In genomic region chr15:13067429-13068212, GRCm38 (mm10) we compare ENCODE assay signal across 10 mouse cellular contexts.
A peak's percentile ranks its signal among the peaks of the same experiment; 100 is the strongest.
DNase-seq lines count a peak whose midpoint lies in the region; ATAC-seq and TF ChIP-seq lines count a peak whose summit lies in the region.
"Had no signal": no experiment of that assay in that cellular context is flagged by ENCODE, and none has a peak within 500 bp of the region (broad histone marks: within the 10 kb centered on the region; RNA-seq: fewer than 3 reads in every experiment).

No protein-coding gene starts in this region.

- H3K27me3 ChIP-seq in heart, embryonic 13.5 days (replicated peaks) = no peaks in the 10 kb centered on the region
- no peaks in the 10 kb centered on the region for H3K27me3 ChIP-seq in heart, adult 2 months (ENCODE audit: control insufficient read depth, insufficient read depth, low read length)
- no peaks in the 10 kb centered on the region for H3K27me3 ChIP-seq in forebrain, embryonic 15.5 days
- H3K27me3 ChIP-seq in liver, embryonic 16.5 days (ENCODE audit: control insufficient read depth, insufficient read depth, low read depth, low read length) = no peaks in the 10 kb centered on the region

- no peaks in the 10 kb centered on the region for H3K79me2 ChIP-seq in heart, adult 2 months (replicated peaks; ENCODE audit: control insufficient read depth, insufficient read depth, low read length)

- TF ChIP-seq EP300 in heart, adult 2 months (IDR thresholded peaks at IDR 0.05; ENCODE audit: insufficient read depth, low read depth, low read length) = no peak

- no peaks in the 10 kb centered on the region for H3K9me3 ChIP-seq in heart, embryonic 13.5 days
- no peaks in the 10 kb centered on the region for H3K9me3 ChIP-seq in forebrain, embryonic 15.5 days
- H3K9me3 ChIP-seq in liver, embryonic 16.5 days (replicated peaks; ENCODE audit: control insufficient read depth, low read length) = no peaks in the 10 kb centered on the region

- H3K27ac ChIP-seq in heart, embryonic 13.5 days (replicated peaks) = no peak overlapping the region
- no peak overlapping the region for H3K27ac ChIP-seq in heart, adult 2 months
- H3K27ac ChIP-seq in forebrain, embryonic 15.5 days (replicated peaks) = no peak overlapping the region
- no peak overlapping the region for H3K27ac ChIP-seq in liver, embryonic 16.5 days (ENCODE audit: low read length)

- H3K36me3 ChIP-seq in heart, embryonic 13.5 days = no peaks in the 10 kb centered on the region
- H3K36me3 ChIP-seq in heart, adult 2 months (ENCODE audit: control insufficient read depth, insufficient read depth, low read length) = no peaks in the 10 kb centered on the region
- H3K36me3 ChIP-seq in forebrain, embryonic 15.5 days = no peaks in the 10 kb centered on the region
- H3K36me3 ChIP-seq in liver, embryonic 16.5 days (ENCODE audit: control insufficient read depth, insufficient read depth) = no peaks in the 10 kb centered on the region

- no peak; the same call in 1 of the 2 replicates for ATAC-seq in heart, embryonic 13.5 days (ENCODE audit: extremely low read depth, insufficient number of reproducible peaks, low FRiP score, low TSS enrichment)
- ATAC-seq in forebrain, embryonic 15.5 days (replicated peaks) = peak; percentile 47; the same call in 1 of the 2 replicates
- ATAC-seq in liver, embryonic 16.5 days (ENCODE audit: low read depth) = no peak
- ATAC-seq in CD4-positive, CD25-positive, alpha-beta regulatory T cell, adult 4 months = no peak

- peaks cover 18% of the 10 kb centered on the region for H3K4me1 ChIP-seq in heart, embryonic 13.5 days
- H3K4me1 ChIP-seq in heart, adult 2 months (ENCODE audit: control insufficient read depth, insufficient read depth, low read length) = no peaks in the 10 kb centered on the region; the same call in 1 of the 2 replicates
- H3K4me1 ChIP-seq in forebrain, embryonic 15.5 days = peaks cover 21% of the 10 kb centered on the region
- no peaks in the 10 kb centered on the region for H3K4me1 ChIP-seq in liver, embryonic 16.5 days (ENCODE audit: control insufficient read depth, low read depth, low read length)

- no peak for DNase-seq in heart, adult 2 months
- peak; percentile 47 for DNase-seq in MN1 (ENCODE audit: low spot score)
- no peak for DNase-seq in cerebellum, adult 9-10 months
- DNase-seq in thymus, postnatal 0 days (ENCODE audit: low spot score) = no peak
- DNase-seq: adrenal gland, postnatal 36 days; gastrocnemius, postnatal 10 days had no signal

- TF ChIP-seq CTCF in heart, adult 2 months (IDR thresholded peaks at IDR 0.05) = no peak

- H3K9ac ChIP-seq in heart, embryonic 13.5 days = peak overlapping the region; percentile 62
- H3K9ac ChIP-seq in heart, adult 2 months (ENCODE audit: low read depth, low read length) = no peak overlapping the region
- peak overlapping the region; percentile 42; the same call in 1 of the 2 replicates for H3K9ac ChIP-seq in forebrain, embryonic 15.5 days (replicated peaks)
- H3K9ac ChIP-seq in liver, embryonic 16.5 days (ENCODE audit: low read depth, low read length) = no peak overlapping the region

- intact Hi-C loops in heart, adult 2 months (cut with DNase I) = no loop called here

- peak overlapping the region; percentile 47 for H3K4me3 ChIP-seq in heart, embryonic 13.5 days
- H3K4me3 ChIP-seq in heart, adult 2 months = no peak overlapping the region
- H3K4me3 ChIP-seq in forebrain, embryonic 15.5 days = peak overlapping the region; percentile 33
- no peak overlapping the region for H3K4me3 ChIP-seq in liver, embryonic 16.5 days (ENCODE audit: low read depth, low read length)

- no peak for TF ChIP-seq POLR2A in heart, adult 2 months (IDR thresholded peaks at IDR 0.05; ENCODE audit: insufficient read depth, low read depth, low read length)

- WGBS in heart, embryonic 13.5 days = 34% methylated on average over 20 of the region's 20 CpGs
- WGBS in heart, adult 2 months = 25% methylated on average over 20 of the region's 20 CpGs
- 17% methylated on average over 20 of the region's 20 CpGs for WGBS in forebrain, embryonic 15.5 days
- WGBS in liver, embryonic 16.5 days (ENCODE audit: insufficient replicate concordance) = 50% methylated on average over 20 of the region's 20 CpGs

- H3K4me2 ChIP-seq in heart, embryonic 13.5 days = peak overlapping the region; percentile 72
- H3K4me2 ChIP-seq in forebrain, embryonic 15.5 days (replicated peaks) = peak overlapping the region; percentile 49
- peak overlapping the region; percentile 7; the same call in 1 of the 2 replicates for H3K4me2 ChIP-seq in liver, embryonic 16.5 days (ENCODE audit: low read depth, low read length)

Comparison
In these comparisons a context has a peak if more than half of its experiments do, and no peak if none do; other contexts are left out.
1. H3K4me3 ChIP-seq: peak in heart, embryonic 13.5 days (single experiment) and forebrain, embryonic 15.5 days (single experiment); none in heart, adult 2 months (single experiment) and liver, embryonic 16.5 days (single experiment).
2. H3K9ac ChIP-seq: peak in heart, embryonic 13.5 days (single experiment) and forebrain, embryonic 15.5 days (single experiment); none in heart, adult 2 months (single experiment) and liver, embryonic 16.5 days (single experiment).
3. H3K4me2 ChIP-seq: peak in every context shown above with its lines; median percentile 72 in heart, embryonic 13.5 days; 49 in forebrain, embryonic 15.5 days; 7 in liver, embryonic 16.5 days.